Mouse (Mus musculus): Measurements from ENCODE around the gene Ccdc69. TPM values are rescaled to one million over a fixed set of nuclear protein-coding genes. Genes with fewer than 3 reads are reported as not detected.

Gene Ccdc69
- polyA plus RNA-seq, 1 experiment from 2014 or later, result 0.32 TPM

DNA sequence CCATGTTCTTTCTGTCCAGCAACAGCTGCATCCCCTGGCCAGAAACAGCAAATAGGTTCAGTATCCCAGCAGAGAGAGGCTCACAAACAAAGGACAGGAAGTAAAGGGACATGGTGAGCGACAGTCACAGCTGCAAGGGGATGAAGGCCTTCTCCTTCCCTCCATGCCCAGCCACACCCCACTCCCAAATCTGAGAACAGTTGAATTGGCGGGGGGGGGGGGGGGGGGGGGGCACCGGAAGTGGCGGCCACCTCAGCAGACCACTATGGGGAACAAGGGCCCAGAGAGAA is 46.0 kb downstream of the Ccdc69 start:
- Histone ChIP-seq H3K4me2 (replicated peaks) (peak overlapping the region; percentile 98), H3K9me3 (no peaks in the 10 kb centered on the region), H3K4me3 (peak overlapping the region; percentile 61), H3K36me3 (no peaks in the 10 kb centered on the region), H3K27me3 (no peaks in the 10 kb centered on the region), H3K27ac (replicated peaks) (0 out of 2 replicates have a peak overlapping the region, but pooled peaks have one; percentile 28), H3K9ac (replicated peaks) (peak overlapping the region; percentile 63; the same call in 1 of the 2 replicates), H3K4me1 (peaks cover 26% of the 10 kb centered on the region)
- ATAC-seq (replicated peaks), result no peak
- WGBS, result 13% methylated on average over 4 of the region's 4 CpGs

DNA sequence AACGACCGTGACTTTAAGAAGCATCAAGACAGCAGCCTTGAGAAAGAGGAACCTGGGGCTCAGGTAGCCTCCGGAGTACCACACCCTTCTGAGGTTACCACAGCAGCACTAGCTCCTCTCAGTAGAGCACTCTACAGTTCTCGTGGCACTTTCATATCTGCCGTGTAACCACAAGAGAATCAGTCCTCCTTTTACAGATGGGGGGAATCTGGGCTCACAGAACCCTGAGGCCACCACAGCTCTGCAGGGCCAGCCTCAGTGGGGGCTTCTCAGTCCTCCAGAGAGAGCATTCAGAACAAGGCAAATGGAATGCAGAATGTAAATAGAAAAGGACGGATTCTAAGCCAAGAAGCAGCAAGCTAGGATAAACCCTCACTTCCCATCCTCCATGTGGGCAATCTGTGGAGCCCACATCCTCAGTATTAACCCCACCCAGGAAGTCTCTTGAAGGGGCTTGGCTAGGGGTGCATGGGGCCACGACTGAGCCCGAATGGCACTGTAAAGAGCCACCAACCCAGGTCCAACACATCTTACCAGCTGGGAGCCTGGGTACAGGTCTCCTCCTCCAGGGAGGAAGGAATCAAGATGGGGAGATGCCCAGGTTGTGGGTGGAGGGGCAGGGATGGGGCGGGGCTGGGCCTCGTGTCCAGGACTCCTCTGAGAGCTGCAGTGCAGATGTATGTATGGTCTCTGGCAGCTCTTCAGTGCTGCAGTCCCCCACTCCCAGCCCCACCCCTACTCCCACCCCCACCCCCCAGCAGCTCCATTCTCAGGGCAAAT is 46.5 kb downstream of the Ccdc69 start:
- WGBS, result 58% methylated on average over 10 of the region's 10 CpGs
- H3K4me2 ChIP-seq (replicated peaks), result peak overlapping the region; percentile 98

DNA sequence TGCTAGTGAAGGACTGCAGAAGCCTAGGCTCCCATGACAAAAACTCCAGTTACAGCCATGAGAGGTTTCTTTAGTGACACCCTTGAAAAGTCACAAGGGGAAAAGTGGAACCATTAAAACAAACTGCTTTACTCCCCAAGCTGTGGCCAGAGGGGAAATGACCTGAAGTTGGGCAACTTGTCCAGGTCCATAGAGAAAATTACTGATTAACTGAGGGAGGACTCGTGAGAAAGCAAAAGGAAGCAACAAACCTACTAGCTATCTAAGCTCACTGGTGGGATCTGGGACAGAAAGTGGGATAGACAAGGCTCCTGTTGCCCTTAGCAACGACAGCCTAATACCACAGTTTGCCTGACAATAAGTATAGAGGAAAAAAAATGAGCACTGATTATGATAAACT is 49.4 kb downstream of the Ccdc69 start:
- H3K27ac ChIP-seq (replicated peaks), result no peak overlapping the region
- no peak overlapping the region for H3K4me3 ChIP-seq
- no peak overlapping the region for H3K9ac ChIP-seq (replicated peaks)
- H3K4me1 ChIP-seq, result peaks cover 46% of the 10 kb centered on the region
- no peak overlapping the region for H3K4me2 ChIP-seq (replicated peaks)
- ATAC-seq (replicated peaks), result no peak
- 77% methylated on average over 2 of the region's 2 CpGs for WGBS
- H3K36me3 ChIP-seq, result no peaks in the 10 kb centered on the region
- no peaks in the 10 kb centered on the region for H3K27me3 ChIP-seq
- no peaks in the 10 kb centered on the region for H3K9me3 ChIP-seq

More for the DNA sequence above, 46.5 kb downstream of the Ccdc69 start:
- H3K36me3 ChIP-seq, result no peaks in the 10 kb centered on the region
- no peaks in the 10 kb centered on the region for H3K27me3 ChIP-seq
- H3K4me1 ChIP-seq, result peaks cover 27% of the 10 kb centered on the region
- 0 out of 2 replicates have a peak overlapping the region, but pooled peaks have one; percentile 20 for H3K27ac ChIP-seq (replicated peaks)
- no peak; the same call in 1 of the 2 replicates for ATAC-seq (replicated peaks)
- peak overlapping the region; percentile 61 for H3K4me3 ChIP-seq
- 0 out of 2 replicates have a peak overlapping the region, but pooled peaks have one; percentile 6 for H3K9ac ChIP-seq (replicated peaks)
- H3K9me3 ChIP-seq, result no peaks in the 10 kb centered on the region

DNA sequence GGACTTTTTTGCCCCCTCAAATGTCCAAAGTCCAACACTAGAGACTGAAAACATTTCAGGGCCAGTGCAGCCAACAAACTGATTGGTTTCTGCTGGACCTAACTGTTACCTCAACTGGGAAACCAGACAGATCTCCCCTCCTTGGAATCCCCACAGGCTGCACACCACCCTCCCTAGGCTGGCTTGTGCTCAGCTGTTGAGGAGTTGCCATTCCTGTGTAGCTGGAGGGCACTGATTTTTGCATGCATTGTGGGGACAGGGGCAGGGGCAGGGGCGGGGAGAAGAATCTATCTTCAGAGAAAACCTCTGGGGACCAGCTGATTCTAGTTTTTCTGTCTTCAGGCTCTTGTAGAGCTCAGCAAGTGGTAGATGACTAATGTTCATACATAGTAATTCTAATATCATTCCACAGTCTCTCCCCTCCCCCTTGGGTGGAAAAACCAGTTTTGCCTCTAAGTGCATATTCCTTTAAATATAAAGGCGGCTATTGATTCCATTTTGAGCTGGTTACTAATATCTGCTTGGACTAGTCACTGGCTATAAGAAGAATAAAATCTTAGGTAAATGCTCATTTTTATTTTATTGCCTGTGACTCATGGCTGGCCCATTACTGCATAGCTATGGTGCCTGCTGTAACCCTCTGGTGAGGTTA is 50.6 kb downstream of the Ccdc69 start:
- no peaks in the 10 kb centered on the region for H3K27me3 ChIP-seq
- WGBS, result 80% methylated on average over 2 of the region's 2 CpGs
- ATAC-seq (replicated peaks), result no peak
- no peaks in the 10 kb centered on the region for H3K9me3 ChIP-seq
- no peak overlapping the region for H3K4me3 ChIP-seq
- H3K36me3 ChIP-seq, result no peaks in the 10 kb centered on the region
- H3K9ac ChIP-seq (replicated peaks), result no peak overlapping the region
- no peak overlapping the region for H3K27ac ChIP-seq (replicated peaks)
- H3K4me2 ChIP-seq (replicated peaks), result no peak overlapping the region
- peaks cover 47% of the 10 kb centered on the region for H3K4me1 ChIP-seq

DNA sequence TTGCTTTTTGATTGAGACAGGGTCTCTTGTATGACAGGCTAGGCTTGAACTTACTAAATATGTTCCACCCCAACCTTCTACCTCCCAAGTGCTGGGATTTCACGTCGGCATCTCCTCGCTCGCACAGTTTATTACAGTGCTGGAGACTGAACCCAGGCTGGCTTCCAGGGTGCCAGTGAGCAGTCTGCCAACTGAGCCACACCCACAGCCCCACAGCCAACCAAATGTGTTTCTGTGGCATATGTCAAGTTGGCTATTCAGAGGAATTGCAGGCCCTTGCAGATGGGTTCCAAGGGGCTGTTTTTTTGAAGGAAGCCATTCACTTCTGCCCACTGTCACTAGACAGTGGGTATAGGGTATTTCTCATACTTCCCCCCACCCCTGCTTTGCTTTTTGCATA is 52.0 kb downstream of the Ccdc69 start:
- Histone ChIP-seq H3K4me1 (peaks cover 41% of the 10 kb centered on the region), H3K36me3 (no peaks in the 10 kb centered on the region), H3K27ac (replicated peaks) (no peak overlapping the region), H3K9me3 (no peaks in the 10 kb centered on the region), H3K4me2 (replicated peaks) (no peak overlapping the region), H3K9ac (replicated peaks) (no peak overlapping the region), H3K4me3 (no peak overlapping the region), H3K27me3 (no peaks in the 10 kb centered on the region)
- ATAC-seq (replicated peaks), result 0 out of 2 replicates have a peak, but pooled peaks have one; percentile 31
- 54% methylated on average over 4 of the region's 4 CpGs for WGBS

DNA sequence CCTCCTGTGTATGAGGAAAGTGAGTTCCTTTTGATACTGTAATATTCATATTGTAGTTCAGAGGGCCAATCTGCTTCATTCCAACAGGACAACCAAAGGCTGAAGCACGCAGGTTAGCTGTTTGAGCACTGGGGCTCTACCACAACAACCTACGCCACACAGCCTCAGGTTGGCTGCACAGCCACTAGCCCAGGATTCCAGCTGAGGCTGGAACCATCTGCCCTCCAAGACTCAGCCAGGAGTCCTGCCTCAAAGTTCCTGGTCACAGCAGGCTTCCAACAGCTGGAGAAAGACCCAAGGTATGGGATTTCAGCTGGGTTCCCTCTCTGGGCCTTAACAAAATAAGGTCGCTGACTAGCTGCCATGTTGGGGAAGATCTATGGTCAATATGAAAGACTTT is 54.3 kb downstream of the Ccdc69 start:
- H3K4me2 ChIP-seq (replicated peaks), result peak overlapping the region; percentile 19; the same call in 1 of the 2 replicates
- peak overlapping the region; percentile 87 for H3K27ac ChIP-seq (replicated peaks)
- H3K36me3 ChIP-seq, result no peaks in the 10 kb centered on the region
- no peaks in the 10 kb centered on the region for H3K9me3 ChIP-seq
- no peak overlapping the region for H3K4me3 ChIP-seq
- 71% methylated on average over 3 of the region's 3 CpGs for WGBS
- peak; percentile 39; the same call in 1 of the 2 replicates for ATAC-seq (replicated peaks)
- peaks cover 41% of the 10 kb centered on the region for H3K4me1 ChIP-seq
- no peaks in the 10 kb centered on the region for H3K27me3 ChIP-seq
- no peak overlapping the region for H3K9ac ChIP-seq (replicated peaks)

DNA sequence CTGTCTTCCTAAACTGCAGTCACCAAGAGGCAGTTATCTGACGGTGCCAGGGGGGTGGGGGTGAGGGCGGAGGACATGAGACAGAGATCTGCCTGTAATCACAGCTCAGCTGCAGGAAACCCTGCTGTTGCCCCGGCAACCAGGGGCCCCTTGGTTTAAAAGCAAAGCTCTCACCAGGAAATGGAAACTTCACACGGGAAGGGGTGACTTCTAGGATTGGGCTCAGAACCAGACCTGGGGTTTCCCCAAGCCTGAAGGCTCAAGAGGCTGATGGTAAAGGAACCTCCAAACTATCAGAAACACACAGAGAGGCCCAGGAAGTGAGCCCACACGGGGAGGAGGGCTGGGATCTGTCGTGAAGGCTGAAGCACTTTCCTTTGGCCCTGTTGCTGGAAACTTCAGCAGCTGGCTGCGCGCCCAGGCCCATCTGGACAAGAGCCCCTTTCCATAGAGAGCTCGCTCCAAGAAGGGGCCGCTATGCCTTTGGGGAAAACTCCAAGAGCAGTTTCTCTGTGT is 54.8 kb downstream of the Ccdc69 start:
- H3K36me3 ChIP-seq, result no peaks in the 10 kb centered on the region
- peak overlapping the region; percentile 87 for H3K27ac ChIP-seq (replicated peaks)
- peaks cover 41% of the 10 kb centered on the region for H3K4me1 ChIP-seq
- no peaks in the 10 kb centered on the region for H3K9me3 ChIP-seq
- peak overlapping the region; percentile 19; the same call in 1 of the 2 replicates for H3K4me2 ChIP-seq (replicated peaks)
- ATAC-seq (replicated peaks), result peak; percentile 83
- H3K4me3 ChIP-seq, result no peak overlapping the region
- no peaks in the 10 kb centered on the region for H3K27me3 ChIP-seq
- WGBS, result 1% methylated on average over 10 of the region's 10 CpGs
- no peak overlapping the region for H3K9ac ChIP-seq (replicated peaks)

DNA sequence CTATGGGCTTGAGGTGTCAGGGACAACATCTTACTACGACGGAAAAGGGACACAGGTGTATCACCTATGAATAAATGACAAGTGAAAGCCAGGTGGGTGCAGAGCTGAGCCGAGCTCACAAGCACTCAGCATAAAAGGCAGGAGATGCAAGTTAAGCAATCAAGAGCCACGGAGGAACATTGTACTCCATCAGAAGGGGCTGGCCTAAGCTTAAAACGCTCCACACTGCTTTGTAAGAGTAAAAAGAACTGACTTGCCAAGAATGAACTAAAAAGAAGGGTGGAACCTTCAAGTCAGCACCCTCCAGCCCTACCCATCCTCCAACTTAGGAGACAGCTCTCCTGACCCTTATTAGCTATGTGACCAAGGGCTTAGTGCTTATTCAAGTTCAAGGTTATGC is 55.4 kb downstream of the Ccdc69 start:
- Histone ChIP-seq H3K27me3 (no peaks in the 10 kb centered on the region), H3K27ac (replicated peaks) (peak overlapping the region; percentile 87), H3K4me3 (no peak overlapping the region), H3K36me3 (no peaks in the 10 kb centered on the region), H3K9ac (replicated peaks) (no peak overlapping the region), H3K4me2 (replicated peaks) (0 out of 2 replicates have a peak overlapping the region, but pooled peaks have one; percentile 19), H3K9me3 (no peaks in the 10 kb centered on the region), H3K4me1 (peaks cover 41% of the 10 kb centered on the region)
- WGBS, result 45% methylated on average over 5 of the region's 5 CpGs
- no peak for ATAC-seq (replicated peaks)

DNA sequence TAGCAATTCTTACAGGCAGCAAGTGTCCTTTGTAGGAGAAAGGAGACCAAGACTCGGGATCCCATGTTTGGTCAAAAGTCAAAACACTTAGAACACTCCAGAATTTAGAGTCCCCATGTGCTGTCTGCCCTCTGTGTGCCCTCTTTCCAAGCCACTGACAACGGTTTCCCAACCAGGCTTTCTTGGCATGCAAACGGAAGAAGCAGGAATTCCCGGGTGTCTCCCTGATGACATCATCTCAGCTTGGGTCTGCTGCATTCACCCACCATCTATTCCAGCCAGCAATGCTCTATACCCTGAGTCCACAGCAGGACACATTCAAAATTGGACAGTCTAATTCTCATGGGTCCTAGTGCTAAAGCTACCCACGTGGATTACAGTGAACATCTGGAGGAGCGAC is 56.1 kb downstream of the Ccdc69 start:
- 55% methylated on average over 6 of the region's 6 CpGs for WGBS
- no peak for ATAC-seq (replicated peaks)
- no peaks in the 10 kb centered on the region for H3K36me3 ChIP-seq
- H3K4me3 ChIP-seq, result no peak overlapping the region
- H3K27me3 ChIP-seq, result no peaks in the 10 kb centered on the region
- no peaks in the 10 kb centered on the region for H3K9me3 ChIP-seq
- H3K27ac ChIP-seq (replicated peaks), result no peak overlapping the region; the same call in 1 of the 2 replicates
- H3K4me1 ChIP-seq, result peaks cover 41% of the 10 kb centered on the region
- H3K4me2 ChIP-seq (replicated peaks), result no peak overlapping the region
- no peak overlapping the region for H3K9ac ChIP-seq (replicated peaks)

DNA sequence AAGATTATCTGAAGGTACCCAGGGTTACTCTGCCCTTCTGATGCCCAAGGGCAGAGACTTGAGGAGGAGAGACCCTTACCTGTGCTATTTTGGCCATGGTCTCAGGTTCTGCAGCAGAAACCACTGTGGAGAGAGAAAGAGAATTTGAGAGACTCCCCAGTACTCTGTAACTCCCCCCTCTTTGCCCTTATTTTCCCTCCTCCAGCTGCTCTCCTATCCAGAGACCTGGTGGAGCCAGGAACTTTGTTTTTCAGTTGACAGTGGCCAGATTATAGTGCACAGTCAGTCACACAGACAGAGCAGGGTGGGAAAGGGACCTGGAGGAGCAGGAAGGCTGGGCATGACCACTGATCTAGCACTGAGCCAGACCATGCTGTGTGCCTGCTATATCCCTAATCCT is 56.5 kb downstream of the Ccdc69 start:
- Histone ChIP-seq H3K4me1 (peaks cover 42% of the 10 kb centered on the region), H3K36me3 (no peaks in the 10 kb centered on the region), H3K9ac (replicated peaks) (no peak overlapping the region), H3K27me3 (no peaks in the 10 kb centered on the region), H3K9me3 (no peaks in the 10 kb centered on the region), H3K4me2 (replicated peaks) (no peak overlapping the region), H3K27ac (replicated peaks) (no peak overlapping the region), H3K4me3 (no peak overlapping the region)
- no peak for ATAC-seq (replicated peaks)

DNA sequence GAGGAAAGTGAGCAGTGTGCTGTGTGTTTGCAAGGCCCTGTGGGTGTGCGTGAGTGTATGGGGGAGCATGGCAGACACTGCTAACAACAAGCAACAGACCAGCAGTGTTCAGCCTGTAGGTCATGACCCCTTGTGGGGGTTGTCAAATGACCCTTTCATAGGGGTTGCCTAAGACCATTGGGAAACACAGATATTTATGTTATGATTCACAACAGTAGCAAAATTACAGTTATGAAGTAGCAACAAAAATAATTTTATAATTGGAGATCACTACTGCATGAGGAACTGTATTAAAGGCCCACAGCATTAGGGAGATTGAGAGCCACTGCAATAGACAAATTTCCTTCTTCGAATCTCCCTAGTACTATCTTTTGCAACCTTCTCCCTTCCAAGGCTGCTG is 58.2 kb downstream of the Ccdc69 start:
- Histone ChIP-seq H3K9me3 (no peaks in the 10 kb centered on the region), H3K27ac (replicated peaks) (no peak overlapping the region), H3K4me2 (replicated peaks) (no peak overlapping the region), H3K4me3 (no peak overlapping the region), H3K4me1 (peaks cover 45% of the 10 kb centered on the region), H3K27me3 (no peaks in the 10 kb centered on the region), H3K36me3 (no peaks in the 10 kb centered on the region), H3K9ac (replicated peaks) (no peak overlapping the region)
- no peak for ATAC-seq (replicated peaks)
- 88% methylated on average over 2 of the region's 2 CpGs for WGBS

DNA sequence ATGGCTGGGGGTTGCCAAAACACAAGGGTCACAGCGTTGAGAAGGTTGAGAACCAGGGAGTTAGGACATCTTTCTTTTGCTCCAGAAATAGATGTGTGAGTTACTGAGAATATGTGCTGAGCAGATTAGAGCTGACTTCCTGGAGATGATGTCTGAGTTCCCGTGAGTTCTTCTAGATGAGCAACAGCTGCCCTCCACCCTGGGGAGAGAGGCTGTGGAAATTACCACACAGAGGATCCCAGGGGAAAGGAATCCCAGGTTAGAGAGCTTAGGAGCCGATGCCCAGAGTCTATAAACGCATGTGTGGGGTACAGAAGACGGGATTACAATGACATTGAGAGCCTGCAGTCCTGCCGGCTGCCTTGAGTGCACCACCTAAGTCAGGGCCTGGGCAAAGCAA is 59.9 kb downstream of the Ccdc69 start:
- no peak overlapping the region for H3K4me2 ChIP-seq (replicated peaks)
- peaks cover 29% of the 10 kb centered on the region for H3K4me1 ChIP-seq
- no peak overlapping the region for H3K27ac ChIP-seq (replicated peaks)
- no peaks in the 10 kb centered on the region for H3K9me3 ChIP-seq
- no peak overlapping the region for H3K9ac ChIP-seq (replicated peaks)
- H3K36me3 ChIP-seq, result no peaks in the 10 kb centered on the region
- no peak for ATAC-seq (replicated peaks)
- H3K4me3 ChIP-seq, result no peak overlapping the region
- H3K27me3 ChIP-seq, result no peaks in the 10 kb centered on the region
- 82% methylated on average over 6 of the region's 6 CpGs for WGBS

All from forebrain, embryonic 15.5 days (tissue).